Mouse (Mus musculus): ENCODE results near the gene Tgoln1.

Gene Tgoln1

DNA sequence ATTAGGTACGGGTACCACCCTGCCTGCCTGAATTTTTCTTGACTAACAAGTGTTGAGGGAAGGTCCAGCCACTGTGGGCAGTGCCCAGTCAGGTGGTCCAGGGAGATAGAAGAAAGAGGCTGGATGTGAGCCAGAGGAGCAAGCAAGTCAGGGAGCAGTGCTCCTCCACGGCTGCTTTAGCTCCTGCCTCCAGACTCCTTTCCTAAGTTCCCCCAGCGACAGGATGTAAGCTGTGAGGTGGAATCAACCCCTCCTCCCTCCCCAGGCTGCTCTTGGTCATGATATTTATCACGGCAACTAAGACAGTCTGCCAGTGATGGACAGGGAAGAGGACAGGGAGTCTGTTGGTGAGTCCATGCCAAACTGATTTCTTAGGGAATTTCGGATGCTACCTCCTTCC lies 22.9 kb downstream of the Tgoln1 start:
- no peak for DNase-seq (ENCODE audit: low spot score)

DNA sequence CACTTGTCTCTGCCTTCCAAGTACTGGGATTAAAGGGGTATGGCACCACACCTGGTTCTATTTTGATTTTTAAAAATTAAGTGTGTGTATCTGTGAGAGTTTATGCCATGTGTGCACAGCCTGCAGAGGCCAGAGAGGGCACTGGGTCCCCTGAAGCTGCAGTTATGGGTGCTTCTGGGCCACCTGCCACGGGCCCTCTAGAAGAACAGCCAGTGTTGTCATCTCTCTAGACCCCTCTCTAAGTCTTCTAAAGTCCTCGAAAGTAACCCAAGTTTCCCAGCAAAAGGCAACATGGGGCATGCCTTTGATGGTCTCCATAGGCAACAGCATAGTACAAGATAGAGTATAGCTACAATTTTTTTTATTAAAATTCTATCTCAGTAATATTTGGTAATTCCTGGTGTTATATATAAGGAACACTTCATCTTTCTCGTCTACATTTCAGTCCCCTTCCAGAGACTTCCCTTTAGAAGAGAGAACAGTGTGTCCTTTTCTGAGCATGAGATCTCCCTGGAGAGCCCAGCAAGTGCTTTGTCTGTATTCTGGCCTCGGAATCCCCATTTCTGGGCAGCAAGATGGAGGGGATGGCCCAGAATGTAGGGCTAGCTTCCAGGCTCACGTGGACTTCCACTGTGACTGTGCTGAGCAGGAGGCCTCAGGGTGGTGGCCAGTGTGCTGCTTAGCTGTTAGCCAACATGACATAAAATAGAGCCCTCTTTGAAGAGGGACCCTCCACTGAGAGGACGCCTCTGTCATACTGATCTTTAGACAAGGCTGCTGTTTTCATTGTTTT lies 23.6 kb downstream of the Tgoln1 start:
- no peak for DNase-seq (ENCODE audit: low spot score)

DNA sequence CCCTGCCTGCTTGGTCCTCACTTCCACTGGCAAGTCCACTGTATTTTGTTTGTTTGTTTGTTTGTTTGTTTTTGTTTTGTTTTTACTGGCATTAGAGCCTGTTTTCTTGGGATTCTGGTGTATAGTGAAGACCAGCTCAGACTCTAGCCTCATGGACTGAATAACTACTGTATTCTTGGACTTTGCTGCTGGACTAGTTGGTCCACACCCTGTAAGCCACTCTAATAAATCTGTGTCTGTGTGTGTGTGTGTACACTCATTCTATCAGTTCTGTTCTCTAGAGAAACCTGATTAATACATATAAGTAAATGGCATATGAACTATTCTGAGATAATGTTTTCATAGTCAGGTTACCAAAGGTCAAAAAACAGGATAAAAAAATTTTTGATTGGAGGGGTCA lies 26.7 kb downstream of the Tgoln1 start:
- no peak for DNase-seq (ENCODE audit: low spot score)

DNA sequence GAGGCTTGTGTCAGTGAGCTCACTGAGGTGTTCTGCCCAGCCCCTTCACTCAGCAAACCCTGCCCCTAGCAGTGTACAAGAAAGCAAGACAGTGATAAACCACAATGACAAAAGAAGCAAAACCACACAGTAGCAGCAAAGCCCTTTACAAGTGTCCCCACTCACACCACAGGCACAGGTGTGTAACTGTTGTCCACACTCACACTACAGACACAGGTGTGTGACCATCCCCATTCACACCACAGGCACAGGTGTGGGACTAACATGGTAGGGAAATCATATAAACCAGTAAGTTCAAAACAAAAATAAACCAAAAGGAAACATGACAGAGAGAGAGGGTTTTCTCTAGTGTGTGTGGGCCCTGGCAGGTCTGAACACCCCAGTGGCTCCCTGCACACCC lies 28.5 kb downstream of the Tgoln1 start:
- no peak for DNase-seq (ENCODE audit: low spot score)

DNA sequence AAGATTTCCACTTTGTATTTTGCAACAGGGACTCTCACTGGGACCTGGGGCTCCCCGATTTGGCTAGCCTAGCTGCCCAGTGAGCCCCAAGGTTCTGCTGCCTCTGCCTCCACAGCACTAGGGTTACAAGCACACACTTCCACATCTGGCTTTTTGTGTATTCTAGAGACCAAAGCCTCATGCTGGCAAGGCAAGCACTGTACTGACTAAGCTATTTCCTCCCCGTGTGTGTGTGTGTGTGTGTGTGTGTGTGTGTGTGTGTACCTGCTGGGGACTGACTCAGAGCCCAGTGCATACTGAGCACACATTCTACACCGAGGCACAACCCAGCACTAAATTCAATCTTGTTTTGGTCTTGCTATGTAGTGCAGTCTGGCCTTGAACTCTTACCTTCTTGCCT lies 30.1 kb downstream of the Tgoln1 start:
- no peak for DNase-seq (ENCODE audit: low spot score)

DNA sequence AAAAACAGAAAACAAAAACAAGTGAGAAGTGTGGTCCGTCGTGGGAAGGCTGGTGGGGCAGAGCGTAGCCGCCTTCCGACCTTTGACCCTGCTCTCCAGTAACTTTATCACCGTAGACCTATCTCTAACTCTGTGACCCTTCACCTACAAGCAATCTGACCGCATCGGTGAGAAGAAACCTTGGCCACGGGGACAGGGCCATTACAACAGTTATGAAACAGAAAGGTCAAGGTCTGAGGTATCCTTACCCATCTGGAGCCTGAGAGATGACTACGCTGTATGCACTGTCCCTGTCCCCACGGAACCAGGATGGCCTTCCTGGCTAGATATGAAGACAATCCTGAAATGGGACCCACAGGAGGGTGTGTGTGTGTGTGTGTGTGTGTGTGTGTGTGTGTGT lies 32.6 kb downstream of the Tgoln1 start:
- DNase-seq (ENCODE audit: low spot score), result no peak

DNA sequence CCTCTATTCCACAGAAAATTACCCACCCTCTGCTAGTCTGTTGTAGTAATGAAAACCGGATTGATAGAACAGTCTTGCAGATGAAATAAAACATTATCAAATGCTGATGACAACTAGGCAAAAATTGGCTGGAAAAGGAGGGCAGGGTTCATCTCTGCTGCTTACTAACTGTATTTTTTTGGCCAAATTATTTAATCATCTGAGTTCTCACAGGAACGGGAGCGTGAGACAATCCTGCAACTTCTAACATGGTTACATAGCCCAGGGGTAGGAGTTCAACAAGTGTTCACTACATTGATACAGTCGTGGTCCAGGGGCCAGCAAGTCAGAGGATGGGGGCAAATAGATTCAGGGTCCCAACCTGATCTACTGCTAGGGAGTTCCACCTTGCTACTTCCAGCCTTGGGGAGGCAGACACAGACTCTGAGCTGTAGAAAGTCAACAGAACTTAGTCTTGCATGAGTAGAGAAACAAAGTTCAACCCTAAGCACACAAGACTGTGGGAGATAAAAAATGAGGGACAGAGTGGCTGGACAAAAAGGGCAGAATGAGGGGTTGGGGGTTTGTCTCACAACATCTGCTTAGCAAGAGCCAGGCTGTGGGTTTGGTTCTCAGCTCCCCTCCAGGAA lies 33.5 kb downstream of the Tgoln1 start:
- DNase-seq (ENCODE audit: low spot score), result no peak

DNA sequence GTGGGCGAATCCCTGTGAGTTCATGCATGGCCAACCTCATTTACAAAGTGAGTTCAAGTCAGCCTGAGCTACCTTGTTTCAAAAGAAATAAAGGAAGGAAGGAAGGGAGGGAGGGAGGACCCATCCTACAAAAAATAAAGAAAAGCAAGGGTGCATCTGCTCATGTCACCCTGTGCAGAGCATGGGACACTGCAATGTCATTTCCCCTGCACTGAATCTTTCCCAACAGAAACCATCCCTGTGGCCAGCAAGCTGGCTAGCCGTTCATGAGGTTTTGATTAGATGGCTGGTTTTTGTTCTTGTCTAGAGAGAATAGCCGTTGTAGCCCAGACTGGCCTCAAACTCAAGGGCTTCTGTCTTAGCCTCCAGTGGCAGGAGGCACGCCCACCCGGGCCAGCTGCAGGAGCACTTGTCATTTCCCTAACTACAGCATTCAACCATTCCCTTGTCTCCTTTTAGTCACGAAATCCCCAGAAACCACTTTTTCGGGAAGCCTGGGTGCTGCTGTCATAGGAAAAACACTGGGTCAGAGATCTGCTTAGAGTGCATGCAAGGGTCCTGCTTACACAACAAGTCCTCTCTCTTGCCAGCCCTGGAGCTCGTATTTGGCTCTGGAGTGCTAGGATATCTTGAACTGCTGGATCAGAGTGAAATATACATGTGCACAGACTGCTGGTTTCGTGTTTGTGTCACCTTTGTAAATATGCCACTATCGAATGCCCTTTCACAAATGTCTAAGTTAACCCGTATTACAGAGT lies 35.0 kb downstream of the Tgoln1 start:
- DNase-seq (ENCODE audit: low spot score), result no peak

DNA sequence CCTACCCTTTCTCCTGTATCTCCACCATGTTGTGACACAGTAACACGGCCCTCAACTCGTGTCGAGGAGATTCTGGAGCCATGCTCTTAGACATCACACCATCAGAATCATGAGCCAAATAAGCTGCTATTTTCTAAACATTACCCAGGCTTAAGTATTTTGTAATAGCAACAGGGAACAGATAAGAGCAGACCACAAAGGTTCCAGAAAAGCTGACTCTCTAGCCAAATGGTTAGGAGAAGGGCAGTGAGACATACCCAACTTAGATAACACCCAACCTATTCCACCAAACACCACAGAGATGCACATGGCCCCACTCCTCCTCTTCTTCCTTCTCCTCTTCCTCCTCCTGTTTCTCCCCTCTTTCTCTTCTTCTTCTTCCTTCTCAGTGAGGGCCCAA lies 40.8 kb downstream of the Tgoln1 start:
- no peak for DNase-seq (ENCODE audit: low spot score)

DNA sequence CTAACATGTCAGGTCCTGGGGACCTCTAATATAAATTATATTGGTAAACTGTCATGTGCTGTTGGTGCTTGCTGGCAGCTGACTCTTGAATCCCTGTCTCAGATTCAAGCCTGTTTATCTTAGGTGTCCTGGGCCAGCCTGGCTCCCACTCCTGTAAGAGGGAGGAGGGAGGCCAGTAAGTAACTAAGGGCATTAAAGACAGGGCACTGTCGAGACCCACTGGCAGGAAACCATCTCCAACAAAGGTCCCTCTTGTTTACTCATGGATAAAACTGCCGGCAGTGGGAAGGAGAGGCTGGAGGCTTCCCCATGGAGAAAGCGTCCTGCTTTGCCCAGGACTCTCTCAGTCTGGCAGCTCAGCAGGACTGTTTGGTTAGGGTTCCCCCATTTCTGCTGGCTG lies 45.0 kb downstream of the Tgoln1 start:
- DNase-seq (ENCODE audit: low spot score), result no peak

DNA sequence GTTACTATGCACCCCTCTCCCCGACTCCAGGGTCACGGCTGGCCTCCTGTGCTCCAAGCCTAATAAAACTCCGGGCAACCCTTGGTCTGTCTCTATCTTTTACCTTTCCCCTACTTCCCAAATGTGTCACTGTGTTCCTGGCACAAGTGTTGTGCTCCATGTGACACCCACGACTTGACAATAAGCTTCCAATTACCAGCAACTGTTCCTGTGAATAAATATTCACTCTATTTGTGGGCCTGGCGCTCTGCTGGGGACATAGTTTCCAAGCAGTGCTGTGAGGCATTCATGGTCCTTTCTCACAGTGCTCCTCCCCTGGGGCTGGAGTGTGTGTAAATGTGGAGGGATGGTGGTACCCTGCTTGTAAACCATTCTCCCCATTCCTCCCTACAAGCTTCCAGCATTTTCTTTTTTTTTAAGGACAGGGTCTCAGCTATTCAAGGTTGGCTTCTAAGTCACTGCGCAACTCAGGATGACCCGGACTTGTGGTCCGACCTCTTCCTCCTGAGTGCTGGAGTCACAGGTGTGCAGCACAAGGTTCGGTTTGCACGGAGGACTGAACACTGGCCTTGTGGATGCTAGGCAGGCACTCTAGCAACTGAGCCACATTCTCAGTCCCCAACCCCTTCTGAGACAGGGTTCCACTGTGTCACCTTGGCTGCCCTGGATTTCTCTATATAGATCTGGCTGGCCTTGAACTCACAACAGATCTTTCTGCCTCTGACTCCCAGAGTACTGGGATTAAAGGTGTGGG lies 46.0 kb downstream of the Tgoln1 start:
- DNase-seq (ENCODE audit: low spot score), result no peak

DNA sequence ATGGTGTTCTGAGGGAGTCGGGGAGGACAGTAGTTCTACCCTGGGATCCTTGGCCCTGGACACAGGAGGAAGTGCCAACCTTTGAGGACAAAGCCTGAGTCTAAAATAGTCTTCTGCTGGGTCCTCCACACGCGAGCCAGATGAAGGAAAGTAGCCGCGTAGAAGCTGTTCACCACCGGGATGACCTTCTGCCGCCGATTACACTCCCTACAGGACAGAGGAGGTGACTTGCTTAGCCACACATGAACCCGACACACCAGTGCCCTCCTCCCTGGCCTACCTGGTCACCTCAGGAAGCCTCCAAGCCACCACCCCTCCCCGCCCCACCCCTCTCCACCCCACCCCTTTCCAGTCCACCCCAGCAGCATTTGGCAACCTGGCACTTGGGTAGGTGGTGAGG lies 48.1 kb downstream of the Tgoln1 start:
- DNase-seq (ENCODE audit: low spot score), result no peak

DNA sequence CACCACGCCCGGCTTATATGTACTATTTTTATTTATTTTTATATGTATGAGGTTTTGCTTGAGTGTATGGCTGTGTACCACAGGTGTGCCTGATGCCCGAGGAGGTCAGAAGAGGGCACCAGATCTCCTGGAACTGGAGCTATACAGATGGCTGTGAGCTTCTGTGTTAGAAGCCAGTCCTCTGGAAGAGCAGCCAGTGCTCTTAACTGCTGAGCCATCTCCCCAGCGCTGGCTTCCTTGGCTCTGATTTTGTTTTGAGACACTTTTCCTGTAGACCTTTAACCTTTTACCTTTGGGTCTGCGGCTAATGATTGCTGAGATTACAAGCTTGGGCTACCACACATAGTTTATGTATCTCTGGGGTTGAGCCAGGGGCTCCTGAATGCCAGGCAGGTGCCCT lies 49.3 kb downstream of the Tgoln1 start:
- no peak for DNase-seq (ENCODE audit: low spot score)

DNA sequence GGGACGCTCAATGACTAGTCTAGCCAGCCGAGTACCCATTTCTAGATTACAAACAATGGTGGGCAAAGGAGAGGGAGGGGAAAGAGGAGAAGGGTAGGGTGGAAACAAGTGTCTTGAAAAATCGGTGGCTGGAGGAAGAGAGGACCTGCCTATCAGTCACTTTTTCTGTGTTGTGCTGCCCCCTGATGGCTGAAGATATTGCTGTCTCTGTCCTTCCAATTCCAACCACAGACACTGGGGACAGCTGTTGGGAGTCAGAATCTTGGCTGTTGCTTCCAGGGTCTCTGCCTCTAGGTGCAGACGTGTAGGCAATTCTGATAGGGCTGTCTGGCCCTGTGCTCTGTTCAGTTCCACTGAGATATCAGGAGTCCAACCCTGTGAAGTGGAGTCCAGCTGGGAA lies 50.8 kb downstream of the Tgoln1 start:
- DNase-seq (ENCODE audit: low spot score), result peak; percentile 96

DNA sequence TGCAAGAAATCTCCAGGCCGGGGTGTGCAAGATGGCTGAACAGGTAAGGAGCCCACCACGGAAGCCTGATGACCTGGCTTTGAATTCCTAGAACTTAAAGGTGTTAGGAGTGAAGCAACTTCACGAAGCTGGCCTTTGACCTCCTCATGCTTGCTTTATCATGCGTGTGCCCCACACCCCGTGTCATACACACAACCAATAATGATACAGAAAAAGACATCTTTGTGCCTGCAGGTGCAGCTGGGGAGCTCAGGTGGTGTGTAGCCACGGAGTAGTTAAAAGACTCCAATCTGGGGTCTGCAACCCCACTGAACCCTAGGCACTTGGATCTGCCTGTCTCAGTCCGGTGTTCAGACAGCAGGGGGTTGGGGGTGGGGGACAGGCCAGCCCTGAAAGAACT lies 51.3 kb downstream of the Tgoln1 start:
- DNase-seq (ENCODE audit: low spot score), result no peak

DNA sequence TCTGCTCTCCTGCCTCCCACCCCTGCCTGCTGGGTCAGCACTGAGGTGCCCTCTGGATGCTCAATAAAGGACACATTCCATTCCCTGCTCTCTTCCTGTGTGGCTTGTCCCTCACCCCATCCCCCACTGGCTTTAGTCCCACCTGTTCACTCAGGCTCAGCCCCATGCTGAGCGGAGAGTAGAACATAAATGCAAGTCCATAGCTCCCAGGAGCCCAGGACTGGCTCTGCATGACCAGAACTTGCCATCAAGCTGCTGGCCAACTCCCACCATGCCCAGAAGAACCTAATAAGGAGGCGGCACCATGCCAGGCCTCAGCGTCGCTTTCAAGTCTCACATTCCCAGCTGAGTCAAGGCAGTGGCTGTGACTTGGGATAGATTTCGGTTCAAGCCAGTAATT lies 53.9 kb downstream of the Tgoln1 start:
- no peak for DNase-seq (ENCODE audit: low spot score)

DNA sequence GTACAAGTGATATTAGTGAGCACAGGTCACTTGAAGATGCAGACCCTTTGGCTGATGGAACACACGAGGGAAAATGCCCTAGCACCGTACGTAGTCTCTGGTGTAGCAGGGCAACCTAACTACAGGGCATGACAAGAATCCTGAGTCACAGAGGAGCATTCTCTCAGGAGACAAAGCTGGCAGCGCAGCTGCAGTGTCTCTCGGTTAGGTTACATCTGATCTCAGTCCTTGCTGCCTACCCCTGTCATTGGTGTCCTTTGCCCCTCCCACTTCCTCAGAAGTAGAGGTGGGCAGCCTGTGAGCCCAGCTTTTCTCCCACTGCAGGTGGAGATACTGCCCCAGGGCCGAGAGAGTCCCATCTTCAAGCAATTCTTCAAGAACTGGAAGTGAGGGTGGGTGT lies 54.3 kb downstream of the Tgoln1 start:
- no peak for DNase-seq (ENCODE audit: low spot score)

DNA sequence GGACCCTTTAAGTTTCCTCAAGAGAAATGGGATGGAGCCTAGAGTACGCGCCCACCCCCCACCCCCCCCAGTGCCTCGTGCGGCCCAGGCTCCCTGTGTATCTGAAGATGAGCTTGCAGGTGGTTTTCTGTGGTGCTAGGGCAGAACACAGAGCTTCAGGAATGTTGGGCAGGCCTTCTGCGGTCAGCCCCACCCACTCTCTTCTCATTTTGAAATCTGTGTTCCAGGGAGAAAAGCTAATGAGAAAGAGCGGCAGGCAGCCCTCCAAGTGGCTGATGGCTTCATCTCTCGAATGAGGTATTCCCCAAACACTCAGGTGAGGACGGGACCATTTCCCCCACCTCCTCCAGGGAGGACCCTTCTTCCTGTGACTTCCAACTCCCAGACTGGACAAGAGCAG lies 56.0 kb downstream of the Tgoln1 start:
- DNase-seq (ENCODE audit: low spot score), result no peak
